Mouse (Mus musculus): ENCODE data around the gene Armc2.
A peak's percentile ranks its signal among the peaks of the same experiment; 100 is the strongest.
"Not testable (repeated sequence)": the region's sequence is repeated elsewhere in the genome, so short reads cannot be mapped to it uniquely, and the experiment has no call there.

The Armc2 gene

GRCm38 (mm10) chr10:41953528-41953864 is 64.7 kb downstream of the Armc2 start:
- Histone ChIP-seq H3K4me1 (replicated peaks; ENCODE audit: low read depth, low read length) (no peaks in the 10 kb centered on the region), H3K36me3 (ENCODE audit: insufficient read depth, low read length) (no peaks in the 10 kb centered on the region), H3K27me3 (ENCODE audit: insufficient read depth, low read length) (no peaks in the 10 kb centered on the region), H3K4me3 (replicated peaks; ENCODE audit: low read length) (no peak overlapping the region), H3K9me3 (ENCODE audit: low read length) (peaks cover 37% of the 10 kb centered on the region)
- TF ChIP-seq NANOG (IDR thresholded peaks at IDR 0.05; ENCODE audit: borderline replicate concordance, low read length), result no peak
- TF ChIP-seq POU5F1 (IDR thresholded peaks at IDR 0.05; ENCODE audit: borderline replicate concordance, low read length), result no peak
- no peak for TF ChIP-seq CTCF (conservative IDR thresholded peaks at IDR 0.05; ENCODE audit: low read length)

- TF ChIP-seq CTCF (conservative IDR thresholded peaks at IDR 0.05; ENCODE audit: low read length) (no peak), POU5F1 (IDR thresholded peaks at IDR 0.05; ENCODE audit: borderline replicate concordance, low read length) (no peak), NANOG (IDR thresholded peaks at IDR 0.05; ENCODE audit: borderline replicate concordance, low read length) (no peak)
- no peaks in the 10 kb centered on the region for H3K27me3 ChIP-seq (ENCODE audit: insufficient read depth, low read length)
- H3K4me1 ChIP-seq (replicated peaks; ENCODE audit: low read depth, low read length), result no peaks in the 10 kb centered on the region
- H3K36me3 ChIP-seq (ENCODE audit: insufficient read depth, low read length), result no peaks in the 10 kb centered on the region
- H3K9me3 ChIP-seq (ENCODE audit: low read length), result peaks cover 32% of the 10 kb centered on the region
- no peak overlapping the region for H3K4me3 ChIP-seq (replicated peaks; ENCODE audit: low read length)
These were observed 65.3 kb downstream of the Armc2 start for GRCm38 (mm10) chr10:41952850-41953527.

GRCm38 (mm10) chr10:41952354-41952753 is 65.9 kb downstream of the Armc2 start:
- H3K36me3 ChIP-seq (ENCODE audit: insufficient read depth, low read length); H3K4me3 ChIP-seq (replicated peaks; ENCODE audit: low read length); H3K27me3 ChIP-seq (ENCODE audit: insufficient read depth, low read length); H3K4me1 ChIP-seq (replicated peaks; ENCODE audit: low read depth, low read length): not testable (repeated sequence)
- H3K9me3 ChIP-seq (ENCODE audit: low read length), result peaks cover 26% of the 10 kb centered on the region

- Histone ChIP-seq H3K27me3 (ENCODE audit: insufficient read depth, low read length) (no peaks in the 10 kb centered on the region), H3K36me3 (ENCODE audit: insufficient read depth, low read length) (no peaks in the 10 kb centered on the region), H3K4me1 (replicated peaks; ENCODE audit: low read depth, low read length) (peaks cover 15% of the 10 kb centered on the region), H3K9me3 (ENCODE audit: low read length) (peaks cover 19% of the 10 kb centered on the region), H3K4me3 (replicated peaks; ENCODE audit: low read length) (no peak overlapping the region)
- no peak for TF ChIP-seq CTCF (conservative IDR thresholded peaks at IDR 0.05; ENCODE audit: low read length)
- no peak for TF ChIP-seq NANOG (IDR thresholded peaks at IDR 0.05; ENCODE audit: borderline replicate concordance, low read length)
- TF ChIP-seq POU5F1 (IDR thresholded peaks at IDR 0.05; ENCODE audit: borderline replicate concordance, low read length), result no peak
These were observed 79.2 kb downstream of the Armc2 start for GRCm38 (mm10) chr10:41939090-41939489.

GRCm38 (mm10) chr10:41937176-41937575 is 81.1 kb downstream of the Armc2 start:
- Histone ChIP-seq H3K4me1 (replicated peaks; ENCODE audit: low read depth, low read length) (peaks cover 15% of the 10 kb centered on the region), H3K36me3 (ENCODE audit: insufficient read depth, low read length) (no peaks in the 10 kb centered on the region), H3K9me3 (ENCODE audit: low read length) (peaks cover 19% of the 10 kb centered on the region), H3K4me3 (replicated peaks; ENCODE audit: low read length) (no peak overlapping the region), H3K27me3 (ENCODE audit: insufficient read depth, low read length) (no peaks in the 10 kb centered on the region)
- TF ChIP-seq POU5F1 (IDR thresholded peaks at IDR 0.05; ENCODE audit: borderline replicate concordance, low read length) (no peak), NANOG (IDR thresholded peaks at IDR 0.05; ENCODE audit: borderline replicate concordance, low read length) (no peak), CTCF (conservative IDR thresholded peaks at IDR 0.05; ENCODE audit: low read length) (no peak)

- peaks cover 15% of the 10 kb centered on the region for H3K4me1 ChIP-seq (replicated peaks; ENCODE audit: low read depth, low read length)
- peaks cover 19% of the 10 kb centered on the region for H3K9me3 ChIP-seq (ENCODE audit: low read length)
These were observed 82.1 kb downstream of the Armc2 start for GRCm38 (mm10) chr10:41936100-41936499.

GRCm38 (mm10) chr10:41935476-41935829 is 82.8 kb downstream of the Armc2 start:
- Histone ChIP-seq H3K4me3 (replicated peaks; ENCODE audit: low read length) (no peak overlapping the region), H3K36me3 (ENCODE audit: insufficient read depth, low read length) (no peaks in the 10 kb centered on the region), H3K9me3 (ENCODE audit: low read length) (peaks cover 12% of the 10 kb centered on the region), H3K27me3 (ENCODE audit: insufficient read depth, low read length) (no peaks in the 10 kb centered on the region), H3K4me1 (replicated peaks; ENCODE audit: low read depth, low read length) (peaks cover 15% of the 10 kb centered on the region)
- TF ChIP-seq POU5F1 (IDR thresholded peaks at IDR 0.05; ENCODE audit: borderline replicate concordance, low read length) (no peak), NANOG (IDR thresholded peaks at IDR 0.05; ENCODE audit: borderline replicate concordance, low read length) (no peak), CTCF (conservative IDR thresholded peaks at IDR 0.05; ENCODE audit: low read length) (no peak)

More at GRCm38 (mm10) chr10:41936100-41936499, 82.1 kb downstream of the Armc2 start:
- no peak for TF ChIP-seq POU5F1 (IDR thresholded peaks at IDR 0.05; ENCODE audit: borderline replicate concordance, low read length)
- no peak for TF ChIP-seq NANOG (IDR thresholded peaks at IDR 0.05; ENCODE audit: borderline replicate concordance, low read length)
- no peak for TF ChIP-seq CTCF (conservative IDR thresholded peaks at IDR 0.05; ENCODE audit: low read length)
- Histone ChIP-seq H3K36me3 (ENCODE audit: insufficient read depth, low read length) (no peaks in the 10 kb centered on the region), H3K4me3 (replicated peaks; ENCODE audit: low read length) (no peak overlapping the region), H3K27me3 (ENCODE audit: insufficient read depth, low read length) (no peaks in the 10 kb centered on the region)

GRCm38 (mm10) chr10:41934633-41935475 is 83.4 kb downstream of the Armc2 start:
- H3K4me3 ChIP-seq (replicated peaks; ENCODE audit: low read length), result peak overlapping the region; percentile 63
- TF ChIP-seq POU5F1 (IDR thresholded peaks at IDR 0.05; ENCODE audit: borderline replicate concordance, low read length) (no peak), CTCF (conservative IDR thresholded peaks at IDR 0.05; ENCODE audit: low read length) (no peak)
- H3K27me3 ChIP-seq (ENCODE audit: insufficient read depth, low read length), result no peaks in the 10 kb centered on the region
- peaks cover 9% of the 10 kb centered on the region for H3K9me3 ChIP-seq (ENCODE audit: low read length)
- peaks cover 15% of the 10 kb centered on the region for H3K4me1 ChIP-seq (replicated peaks; ENCODE audit: low read depth, low read length)
- H3K36me3 ChIP-seq (ENCODE audit: insufficient read depth, low read length), result no peaks in the 10 kb centered on the region
